Mouse (Mus musculus) MEL-GATA-1-ER (cell line): Measurements from ENCODE around the gene Smoc1.

Source experiments
- DNase-seq: peaks from one replicate; pipeline ENCODE4 v3.0.0-alpha.2; 2012; ENCODE audit warnings: low read depth; ENCODE audit errors: extremely low read depth

The Smoc1 gene

DNA sequence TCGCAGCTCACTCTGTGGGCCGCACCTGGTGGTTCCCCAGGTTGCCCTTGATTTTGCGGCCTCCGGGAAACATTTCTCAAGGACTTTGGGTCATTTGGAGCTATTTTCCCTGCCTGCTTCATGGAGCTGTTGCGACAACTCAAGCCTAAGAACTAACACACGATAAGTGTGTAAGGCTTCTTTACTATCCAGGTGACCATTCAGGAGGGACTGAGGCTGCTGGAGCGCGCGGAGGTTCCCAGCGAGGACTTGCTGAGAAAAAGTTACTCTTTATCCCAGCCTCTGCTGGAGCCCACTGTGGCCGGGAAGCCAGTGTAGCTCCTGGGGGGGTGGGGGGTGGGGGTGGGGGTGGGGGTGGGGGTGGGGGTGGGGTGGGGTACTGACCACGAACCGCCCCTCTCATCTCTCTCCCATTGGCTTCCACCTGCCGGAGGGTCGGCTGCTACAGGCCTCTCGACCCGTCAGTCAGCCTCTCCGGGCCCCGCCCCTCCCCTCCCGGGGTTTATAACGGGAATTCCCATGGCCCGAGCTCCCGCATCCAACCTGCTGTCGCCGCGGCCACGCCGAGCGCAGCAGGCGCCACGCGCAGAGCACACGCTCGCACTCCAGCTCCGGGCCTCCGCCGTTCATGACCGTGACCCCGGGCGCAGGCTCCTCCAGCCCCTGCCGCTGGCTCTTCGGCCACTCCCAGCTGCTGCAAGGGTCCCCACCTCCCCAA is at the start of gene Smoc1:
Gene Smoc1, plus strand, starts transcription at position 532 of the 718 bp plus-strand sequence.
- no peak for DNase-seq

GRCm38 (mm10) chr12:80982326-80982725 is 44.3 kb upstream of the Smoc1 start:
- peak; percentile 27 for DNase-seq

GRCm38 (mm10) chr12:80983695-80984094 is 42.9 kb upstream of the Smoc1 start:
- no peak for DNase-seq

DNA sequence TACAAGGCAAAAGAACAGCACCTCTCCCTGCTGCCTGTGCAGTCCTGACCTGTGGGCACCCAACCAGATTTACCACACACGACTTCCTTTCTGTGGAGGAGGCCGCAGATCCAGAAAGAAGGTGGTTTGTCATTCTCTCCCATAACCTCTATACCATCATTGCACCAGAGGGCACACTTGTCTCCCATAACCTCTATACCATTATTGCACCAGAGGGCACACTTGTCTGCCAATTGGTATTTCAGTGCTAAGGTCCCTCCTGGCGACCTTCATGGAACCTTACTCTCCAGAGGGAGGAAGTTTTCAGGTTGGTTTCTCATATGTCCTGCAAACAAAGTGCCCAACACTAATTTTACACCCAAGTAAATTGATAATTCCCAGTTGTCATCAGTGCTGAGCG is 40.0 kb upstream of the Smoc1 start:
- DNase-seq: no peak

DNA sequence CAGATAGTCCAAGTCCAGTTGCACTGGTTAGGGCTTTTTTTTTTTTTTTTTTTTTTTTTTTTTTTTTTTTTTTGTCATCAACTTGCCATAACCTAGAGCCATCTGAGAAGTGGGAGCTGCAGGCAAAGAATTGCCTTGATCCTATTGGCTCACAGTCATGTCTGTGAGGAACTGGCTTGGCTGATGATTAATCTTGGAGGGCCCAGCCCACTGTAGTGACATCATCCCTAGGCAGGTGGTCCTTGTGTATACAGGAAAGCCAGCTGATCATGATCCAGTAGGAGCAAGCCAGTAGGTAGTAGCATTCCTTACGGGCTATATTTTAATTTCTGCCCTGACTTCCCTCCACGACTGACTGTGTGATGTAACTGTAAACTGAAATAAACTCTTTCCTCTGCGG is 38.3 kb upstream of the Smoc1 start:
- DNase-seq: no peak

GRCm38 (mm10) chr12:80990901-80991445 is 35.6 kb upstream of the Smoc1 start:
- no peak for DNase-seq

- DNase-seq: no peak
These were observed 34.8 kb upstream of the Smoc1 start for GRCm38 (mm10) chr12:80991806-80992205.

DNA sequence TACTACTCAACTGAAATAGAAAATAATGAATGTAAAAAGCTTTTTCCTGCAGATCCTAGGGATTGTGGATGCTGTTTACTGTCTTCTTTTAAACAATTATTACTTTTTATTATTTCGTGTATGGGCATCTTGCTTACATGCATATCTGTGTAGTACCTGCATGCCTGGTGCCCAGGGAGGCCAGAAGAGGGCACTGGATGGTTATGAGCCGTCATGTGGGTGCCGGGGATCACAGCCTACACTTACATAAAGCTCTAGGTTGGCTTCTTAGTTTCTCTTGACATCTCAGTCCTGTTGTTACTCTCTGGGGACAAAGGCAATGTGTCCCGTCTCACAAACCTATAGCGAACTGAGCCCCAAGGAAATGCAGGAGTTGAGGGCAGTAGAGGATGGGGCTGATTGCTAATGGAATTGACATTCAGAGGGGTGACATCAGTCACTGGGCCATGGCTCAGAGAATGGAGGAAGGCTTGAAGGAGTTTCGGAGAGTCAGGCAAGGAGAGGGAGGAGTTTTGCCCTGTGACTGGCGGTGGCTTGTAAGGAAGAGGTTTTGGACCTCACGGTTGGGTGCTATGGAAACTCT is 34.0 kb upstream of the Smoc1 start:
- no peak for DNase-seq

- no peak for DNase-seq
These were observed 32.8 kb upstream of the Smoc1 start for GRCm38 (mm10) chr12:80993773-80994172.

GRCm38 (mm10) chr12:80995326-80995725 is 31.3 kb upstream of the Smoc1 start:
- DNase-seq: no peak

- DNase-seq: no peak
These were observed 29.0 kb upstream of the Smoc1 start for GRCm38 (mm10) chr12:80997652-80998051.

DNA sequence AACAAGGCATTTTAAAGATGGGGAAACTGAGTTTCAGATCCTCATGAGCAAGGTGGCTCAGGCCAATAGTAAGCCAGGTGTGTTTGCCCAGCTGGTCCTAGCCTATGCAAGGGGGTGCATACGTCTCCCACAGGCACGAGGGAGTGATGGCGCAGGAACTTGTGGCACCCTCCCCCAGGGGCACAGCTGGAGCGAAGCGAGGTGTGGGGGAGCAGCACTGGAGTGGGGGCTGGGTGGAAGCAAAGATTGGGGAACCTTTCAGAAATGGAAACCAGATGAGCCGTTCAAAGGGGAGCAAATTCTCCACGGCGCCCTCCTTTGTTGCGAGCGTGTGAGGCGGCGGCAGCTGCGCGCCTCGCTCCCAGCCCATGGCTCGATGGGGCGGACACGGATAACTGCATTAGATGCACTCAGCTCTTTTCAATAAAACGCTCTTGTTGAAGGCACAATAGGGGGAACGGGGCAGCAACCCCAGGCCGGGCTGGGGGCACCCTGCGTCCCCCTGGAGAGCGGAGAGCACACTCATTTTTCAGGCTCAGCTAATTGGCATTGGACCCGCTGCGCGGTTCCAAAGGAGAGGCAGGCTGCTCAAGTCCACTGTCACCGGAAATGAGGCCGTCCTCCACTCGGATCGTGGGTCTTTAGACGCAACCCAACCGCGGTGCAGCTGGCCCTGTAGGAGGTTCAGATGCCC is 27.9 kb upstream of the Smoc1 start:
- DNase-seq: no peak

DNA sequence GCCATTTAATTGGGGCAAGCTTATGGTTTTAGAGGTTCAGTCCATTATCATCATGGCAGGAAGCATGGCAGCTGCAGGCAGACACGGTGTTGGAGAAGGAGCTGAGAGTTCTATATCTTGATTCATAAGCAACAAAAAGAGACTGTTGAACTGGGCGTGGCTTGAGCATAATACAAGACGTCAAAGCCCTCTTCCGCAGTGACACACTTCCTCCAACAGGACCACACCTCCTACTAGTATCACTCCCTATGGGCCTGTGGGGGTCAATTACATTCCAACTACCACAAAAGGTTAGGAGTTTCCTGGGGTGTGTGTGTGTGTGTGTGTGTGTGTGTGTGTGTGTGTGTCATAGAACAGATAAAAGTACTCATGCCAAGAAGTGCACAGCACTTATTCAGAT is 25.7 kb upstream of the Smoc1 start:
- no peak for DNase-seq

DNA sequence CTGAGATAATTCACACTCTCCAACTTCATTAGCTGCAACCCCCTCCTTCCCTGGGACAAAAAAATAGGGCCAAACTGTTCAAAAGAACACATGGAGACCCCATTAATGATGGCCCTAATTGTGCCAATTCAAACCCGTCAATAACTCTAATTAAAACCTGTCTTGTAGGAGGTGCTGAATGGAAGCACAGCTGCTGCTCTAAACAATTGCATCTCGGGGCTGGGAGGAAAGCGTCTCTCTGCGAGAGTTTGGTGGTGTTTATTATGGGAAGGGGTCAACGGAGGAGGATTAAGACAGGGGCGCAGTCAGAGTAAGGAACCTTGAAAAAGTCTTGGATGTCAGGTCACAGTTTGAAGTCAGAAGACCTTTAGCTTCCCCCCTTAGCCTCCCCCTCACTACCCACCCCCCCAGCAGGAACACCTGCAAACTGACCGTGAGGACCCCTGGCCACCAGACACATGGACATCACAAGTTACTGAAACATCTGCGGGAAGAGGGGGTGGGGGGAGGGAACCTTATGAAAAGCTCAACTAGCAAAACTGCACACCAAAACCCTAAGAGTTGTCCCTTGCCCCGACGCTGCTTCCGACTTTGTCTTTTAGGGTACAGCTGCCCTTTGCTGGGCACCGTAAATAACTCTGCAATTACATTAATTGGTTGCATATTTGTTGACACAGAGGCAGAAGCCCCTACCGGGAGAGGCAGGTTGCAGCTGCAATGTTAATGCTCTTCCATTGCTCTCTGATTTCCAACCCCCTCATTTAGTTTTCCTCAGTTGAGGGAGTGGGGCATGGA is 23.6 kb upstream of the Smoc1 start:
- no peak for DNase-seq

GRCm38 (mm10) chr12:81009813-81010212 is 16.8 kb upstream of the Smoc1 start:
- DNase-seq: no peak

DNA sequence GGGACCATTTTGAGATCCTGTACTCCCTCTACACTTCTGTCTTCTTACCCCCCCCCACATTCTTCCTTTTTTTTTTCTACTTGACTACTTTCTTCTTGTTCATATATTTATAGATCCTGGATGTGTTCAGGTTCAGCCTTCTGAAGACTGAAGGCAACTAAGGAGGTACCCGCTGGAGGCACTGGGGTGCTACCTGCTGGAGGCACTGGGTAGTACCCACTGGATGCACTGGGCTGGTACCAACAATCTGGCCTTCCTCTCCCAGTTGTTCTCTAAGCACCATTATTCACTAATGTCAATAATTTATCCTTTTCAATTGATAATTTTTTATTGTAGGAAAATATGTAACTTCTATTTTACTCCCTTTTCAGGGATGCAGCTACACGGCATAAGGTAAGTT is 14.6 kb upstream of the Smoc1 start:
- DNase-seq: no peak

DNA sequence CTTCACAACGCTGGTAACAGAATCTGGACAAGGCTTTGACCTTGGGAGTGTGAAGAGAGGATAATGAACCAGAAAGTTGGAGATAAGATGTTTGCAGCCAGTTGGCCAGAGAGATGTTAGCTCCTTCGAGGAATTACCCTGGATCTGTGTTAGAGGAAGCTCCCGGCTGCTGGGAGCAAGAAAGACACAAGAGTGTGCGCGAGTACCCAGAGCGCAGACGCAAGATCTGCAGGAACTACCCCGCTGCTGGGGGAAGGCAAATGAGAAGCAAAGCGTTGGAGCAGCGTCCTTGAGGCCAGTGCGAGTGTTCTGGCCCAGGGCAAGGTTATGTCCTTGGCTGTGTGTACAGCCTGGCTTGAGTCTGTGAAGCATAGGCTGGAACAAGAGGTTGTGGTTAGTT is 13.1 kb upstream of the Smoc1 start:
- no peak for DNase-seq

DNA sequence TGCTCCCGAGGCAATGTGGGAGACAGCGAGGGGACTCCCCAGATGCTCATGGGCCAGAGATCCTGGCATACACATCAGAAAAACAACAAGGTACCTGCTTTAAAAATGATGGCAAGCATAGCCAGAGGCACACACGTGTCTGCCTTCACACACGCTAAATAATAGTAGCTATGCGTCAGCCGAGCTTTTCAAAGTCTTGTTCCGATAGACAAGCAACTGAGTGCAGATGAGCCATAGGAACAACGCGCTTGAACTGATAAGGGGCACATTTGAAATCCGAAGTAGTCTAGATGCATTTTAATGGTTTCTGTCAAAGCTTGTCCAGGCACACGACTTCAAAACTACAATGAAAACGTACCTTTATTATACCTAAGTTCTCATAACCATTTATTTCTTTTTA is 9.0 kb upstream of the Smoc1 start:
- no peak for DNase-seq

DNA sequence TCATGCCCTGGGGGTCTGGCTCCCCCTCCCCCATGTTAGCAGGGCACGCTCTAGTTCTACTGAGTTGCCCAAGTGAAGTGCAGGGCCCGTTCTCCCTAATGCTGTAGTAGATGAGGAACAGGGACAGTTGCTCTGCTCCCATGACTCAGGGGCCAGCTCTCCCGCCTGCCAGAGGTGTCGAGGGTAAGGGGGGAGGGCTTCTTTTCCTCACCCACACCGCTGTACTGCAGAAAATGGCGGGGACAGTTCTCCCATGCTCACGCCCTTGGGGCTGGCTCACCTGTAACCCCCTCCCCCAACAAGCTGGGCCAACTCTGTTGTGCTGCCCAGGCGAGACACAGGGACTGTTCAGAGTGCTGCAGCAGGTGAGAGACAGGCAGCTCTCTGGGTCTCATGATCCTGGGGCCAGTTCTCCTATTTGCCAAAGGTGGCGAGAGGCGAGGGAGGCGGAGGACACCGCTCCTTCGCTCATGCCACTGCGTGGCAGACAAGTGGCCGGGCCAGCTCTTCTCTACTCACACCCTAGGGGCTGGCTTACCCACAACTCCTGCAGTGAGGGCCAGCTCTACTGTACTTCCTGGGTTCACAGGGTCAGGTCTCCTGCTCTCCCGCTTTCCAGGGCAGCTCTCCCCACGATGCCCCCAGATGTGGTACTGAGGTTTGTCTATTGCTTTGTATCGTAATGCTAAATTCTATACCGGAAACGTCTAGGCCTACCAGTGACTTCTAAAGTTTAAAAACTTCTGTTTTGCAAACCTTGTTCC is 7.9 kb upstream of the Smoc1 start:
- DNase-seq: no peak

DNA sequence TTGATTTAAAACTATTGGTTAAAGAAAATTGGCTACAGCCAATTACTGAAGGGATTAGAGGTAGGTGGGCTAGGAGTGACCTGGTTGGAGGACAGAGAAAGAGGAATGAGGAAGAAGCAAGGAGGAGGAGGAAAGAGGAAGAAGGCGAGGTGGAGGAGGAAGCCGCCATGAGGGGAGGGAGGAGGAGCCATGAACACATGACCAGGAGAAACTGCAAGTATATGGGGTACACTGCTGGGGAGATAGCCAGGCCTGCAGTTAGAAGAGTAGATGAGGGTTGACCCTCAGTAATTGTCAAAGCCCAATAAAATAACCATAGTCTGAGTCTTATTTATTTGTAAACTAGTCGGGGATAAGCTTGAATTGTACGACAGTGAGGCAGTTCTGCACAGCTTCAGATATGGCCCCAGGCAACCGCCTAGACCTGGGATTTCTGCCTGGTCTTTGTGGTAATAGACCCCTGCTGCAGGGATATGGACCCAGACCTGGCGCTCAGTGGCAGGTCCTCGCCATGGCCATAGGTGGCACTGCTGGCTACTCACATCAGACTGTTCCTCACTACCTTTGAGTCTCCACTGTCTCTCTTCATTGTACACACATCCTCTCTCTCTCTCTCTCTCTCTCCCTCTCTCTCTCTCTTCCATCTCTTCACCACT is 7.2 kb upstream of the Smoc1 start:
- DNase-seq: peak; percentile 93
